Mouse (Mus musculus) liver, embryonic 14.5 days (tissue): ENCODE data around the gene Svopl. TPM values are rescaled to one million over a fixed set of nuclear protein-coding genes. Genes with fewer than 3 reads are reported as not detected.

Experiments
- ATAC-seq: fragments of 200-750 bp; cut with Nextera tagmentation; 2 replicates; pipeline ENCODE4 v1.8.0; 2017; ENCODE audit warnings: moderate number of reproducible peaks, mild to moderate bottlenecking, moderate library complexity; ENCODE audit not compliant: insufficient read depth
- DNase-seq, 3 experiments: peaks; one replicate each; pipeline ENCODE4 v3.0.0-alpha.2; 2012 to 2013; ENCODE audit warnings: low read depth in 3 of 3, low spot score in 3 of 3
- H3K27ac ChIP-seq: fragments of 300-500 bp; sonication (generic); 2 replicates; pipeline ENCODE4 v1.5.1; 2014; ENCODE audit warnings: moderate library complexity, mild to moderate bottlenecking, control low read depth, inconsistent platforms
- H3K27me3 ChIP-seq: fragments of 300-500 bp; sonication (generic); 2 replicates; pipeline ENCODE4 v1.6.1; 2014; ENCODE audit warnings: mild to moderate bottlenecking, low read length, moderate library complexity; ENCODE audit not compliant: control insufficient read depth, insufficient read depth
- H3K36me3 ChIP-seq: fragments of 300-500 bp; sonication (generic); replicated peaks from 2 replicates; pipeline ENCODE4 v1.6.1; 2014; ENCODE audit warnings: low read depth; ENCODE audit not compliant: control insufficient read depth, insufficient read depth
- H3K4me1 ChIP-seq, 2 experiments: fragments of 200-500 bp in 1 of 2; fragments of 300-500 bp in 1 of 2; sonication (generic) in 1 of 2; replicated peaks; 2 replicates each; pipeline ENCODE4 v1.6.1; 2012 to 2014; ENCODE audit warnings: antibody characterized with exemption in 1 of 2, inconsistent platforms in 1 of 2, low read length in 1 of 2; ENCODE audit not compliant: control insufficient read depth in 2 of 2, insufficient read depth in 2 of 2
- H3K4me2 ChIP-seq: fragments of 300-500 bp; sonication (generic); 2 replicates; pipeline ENCODE4 v1.6.1; 2014; ENCODE audit warnings: low read depth, mild to moderate bottlenecking, control low read depth, moderate library complexity
- H3K4me3 ChIP-seq, 2 experiments: fragments of 200-500 bp in 1 of 2; fragments of 300-500 bp in 1 of 2; sonication (generic) in 1 of 2; 2 replicates each; pipeline ENCODE4 v1.5.1; 2012 to 2014; ENCODE audit warnings: low read depth in 2 of 2, low read length in 2 of 2, mild to moderate bottlenecking in 2 of 2, control low read depth in 1 of 2, inconsistent platforms in 1 of 2, moderate library complexity in 1 of 2; ENCODE audit not compliant: insufficient read depth in 1 of 2
- H3K9ac ChIP-seq: fragments of 300-500 bp; sonication (generic); replicated peaks from 2 replicates; pipeline ENCODE4 v1.6.1; 2014; ENCODE audit warnings: mild to moderate bottlenecking, control low read depth, moderate library complexity
- H3K9me3 ChIP-seq: fragments of 300-500 bp; sonication (generic); 2 replicates; pipeline ENCODE4 v1.6.1; 2016; ENCODE audit warnings: low read length, mixed read lengths; ENCODE audit not compliant: control insufficient read depth
- CTCF ChIP-seq: IDR thresholded peaks from 2 replicates; pipeline ENCODE4 v1.5.1; 2016; ENCODE audit warnings: antibody characterized with exemption, low read depth, control low read depth
- WGBS: fragments of 180-500 bp; shearing (Covaris S2); extraction: QIAGEN DNeasy Blood & Tissue Kit; methylation state at CpG from one replicate; pipeline ENCODE4 v1.1.7; 2014; ENCODE audit not compliant: insufficient replicate concordance; 5-methylcytosine and 5-hydroxymethylcytosine counted together
- polyA plus RNA-seq, 2 experiments: library from polyadenylated mRNA; depleted of rRNA in 1 of 2; stranded (reverse) in 1 of 2; unstranded in 1 of 2; fragments of >200 nt; fragmentation: Nextera tagmentation in 1 of 2; extraction: Ambion mirVana in 1 of 2; gene quantifications; 2 replicates each; pipeline versions ENCODE4 v1.2.1 to v1.2.3; 2012 to 2014

Gene Svopl
- polyA plus RNA-seq, 2 experiments: 0.04 TPM; not detected in 1

- 78% methylated on average over 6 of the region's 6 CpGs for WGBS
- H3K4me2 ChIP-seq: no peak overlapping the region
- no peak for ATAC-seq
- no peaks in the 10 kb centered on the region for H3K4me1 ChIP-seq
- H3K36me3 ChIP-seq: no peaks in the 10 kb centered on the region
- TF ChIP-seq CTCF: no peak
- H3K27me3 ChIP-seq: no peaks in the 10 kb centered on the region
- no peak overlapping the region for H3K27ac ChIP-seq
- no peak overlapping the region for H3K4me3 ChIP-seq
- no peak overlapping the region for H3K9ac ChIP-seq
- no peaks in the 10 kb centered on the region for H3K9me3 ChIP-seq
- DNase-seq: no peak
These were observed 110.3 kb downstream of the Svopl start for GRCm38 (mm10) chr6:37936498-37936897.

Other genes starting within 250 kb of the Svopl start
- gene Trim24, start 176.2 kb downstream of the Svopl start, polyA plus RNA-seq (2012; rRNA removed): 6.8 and 8.3 TPM in 2 replicates
- 4.9 and 5.4 TPM in 2 replicates for gene Trim24, start 176.2 kb downstream of the Svopl start, polyA plus RNA-seq (2014; fragmentation: Nextera tagmentation; extraction: Ambion mirVana)
- gene Tmem213, start 62.3 kb upstream of the Svopl start, polyA plus RNA-seq (2012; rRNA removed): not detected in 2 replicates
- not detected in 2 replicates for gene Tmem213, start 62.3 kb upstream of the Svopl start, polyA plus RNA-seq (2014; fragmentation: Nextera tagmentation; extraction: Ambion mirVana)
- 0.17 and 0.35 TPM in 2 replicates for gene Atp6v0a4, start 77.6 kb upstream of the Svopl start, polyA plus RNA-seq (2012; rRNA removed)
- gene Atp6v0a4, start 77.6 kb upstream of the Svopl start, polyA plus RNA-seq (2014; fragmentation: Nextera tagmentation; extraction: Ambion mirVana): 0.10 and 0.13 TPM in 2 replicates
- 0.31 and 0.36 TPM in 2 replicates for gene D630045J12Rik, start 207.0 kb upstream of the Svopl start, polyA plus RNA-seq (2012; rRNA removed)
- 0.10 and 0.23 TPM in 2 replicates for gene D630045J12Rik, start 207.0 kb upstream of the Svopl start, polyA plus RNA-seq (2014; fragmentation: Nextera tagmentation; extraction: Ambion mirVana)